Mouse (Mus musculus) bone marrow macrophage, adult 2 months (primary cell): ENCODE results near the gene Gsn.

Experiments
- CTCF ChIP-seq: IDR thresholded peaks from 2 replicates; pipeline ENCODE4 v1.5.1; 2012; ENCODE audit warnings: low read depth, mild to moderate bottlenecking, low read length, moderate library complexity
- POLR2A ChIP-seq: IDR thresholded peaks from 2 replicates; pipeline ENCODE4 v1.6.1; 2012; ENCODE audit warnings: mild to moderate bottlenecking, low read depth, low read length, borderline replicate concordance

DNA sequence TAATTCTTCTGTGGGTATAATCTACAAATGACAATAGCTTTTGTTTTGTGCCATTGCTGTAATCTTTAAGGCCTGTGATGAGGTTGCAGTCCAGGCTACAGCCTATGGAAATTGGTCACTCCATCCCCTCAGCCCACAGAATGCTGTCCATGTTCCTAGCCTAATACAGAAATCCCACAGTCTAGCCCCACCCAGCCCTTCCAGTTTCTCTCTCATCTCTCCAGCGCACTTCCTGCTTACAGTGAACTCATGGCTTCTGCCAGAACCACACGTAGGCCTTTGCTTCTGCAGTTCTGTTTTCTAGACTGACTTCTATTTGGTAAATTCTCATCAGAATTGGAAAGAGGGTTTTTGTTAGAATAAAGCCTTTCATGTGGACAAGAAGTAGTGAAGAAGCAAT, 89.8 kb downstream of the Gsn start:
- TF ChIP-seq CTCF (no peak), POLR2A (no peak)
